Mouse (Mus musculus) forebrain, embryonic 10.5 days (tissue): ENCODE data around the gene Naa11. TPM values are rescaled to one million over a fixed set of nuclear protein-coding genes. Genes with fewer than 3 reads are reported as not detected.

Source experiments
- polyA plus RNA-seq: library from polyadenylated mRNA; unstranded; fragments of >200 nt; fragmentation: Nextera tagmentation; extraction: Ambion mirVana; gene quantifications from 2 replicates; pipeline ENCODE4 v1.2.1, GENCODE M21; 2016

Naa11 gene
- polyA plus RNA-seq, 1 experiment from 2014 or later: not detected

Other genes starting within 250 kb of the Naa11 start
- gene Gk2, start 64.6 kb upstream of the Naa11 start, polyA plus RNA-seq: not detected in 2 replicates